Mouse (Mus musculus) hindbrain, embryonic 16.5 days (tissue): ENCODE results near the gene Mical2. TPM values are rescaled to one million over a fixed set of nuclear protein-coding genes. Genes with fewer than 3 reads are reported as not detected.

Source experiments
- ATAC-seq: fragments of 200-750 bp; cut with Nextera tagmentation; 2 replicates; pipeline ENCODE4 v1.8.0; 2017; ENCODE audit warnings: moderate TSS enrichment, moderate library complexity
- H3K27ac ChIP-seq: fragments of 300-500 bp; sonication (generic); 2 replicates; pipeline ENCODE4 v1.5.1; 2014; ENCODE audit warnings: low read depth, mild to moderate bottlenecking, control low read depth, low read length, moderate library complexity
- H3K27me3 ChIP-seq: fragments of 300-500 bp; sonication (generic); replicated peaks from 2 replicates; pipeline ENCODE4 v1.6.1; 2014; ENCODE audit warnings: low read length; ENCODE audit not compliant: control insufficient read depth, insufficient read depth
- H3K36me3 ChIP-seq: fragments of 300-500 bp; sonication (generic); 2 replicates; pipeline ENCODE4 v1.6.1; 2014; ENCODE audit warnings: mild to moderate bottlenecking, low read length, moderate library complexity, mixed read lengths; ENCODE audit not compliant: control insufficient read depth, insufficient read depth
- H3K4me1 ChIP-seq: fragments of 300-500 bp; sonication (generic); 2 replicates; pipeline ENCODE4 v1.6.1; 2014; ENCODE audit warnings: low read depth, low read length; ENCODE audit not compliant: control insufficient read depth, insufficient read depth
- H3K4me2 ChIP-seq: fragments of 300-500 bp; sonication (generic); 2 replicates; pipeline ENCODE4 v1.6.1; 2014; ENCODE audit warnings: mild to moderate bottlenecking, low read length, control low read depth, moderate library complexity
- H3K4me3 ChIP-seq: fragments of 300-500 bp; sonication (generic); 2 replicates; pipeline ENCODE4 v1.5.1; 2014; ENCODE audit warnings: mild to moderate bottlenecking, low read length, control low read depth, moderate library complexity
- H3K9ac ChIP-seq: fragments of 300-500 bp; sonication (generic); 2 replicates; pipeline ENCODE4 v1.6.1; 2014; ENCODE audit warnings: low read depth, mild to moderate bottlenecking, control low read depth, low read length, moderate library complexity
- H3K9me3 ChIP-seq: fragments of 300-500 bp; sonication (generic); 2 replicates; pipeline ENCODE4 v1.6.1; 2014; ENCODE audit warnings: mild to moderate bottlenecking, low read length, moderate library complexity; ENCODE audit not compliant: control insufficient read depth
- WGBS: fragments of 180-500 bp; shearing (Covaris S2); extraction: QIAGEN DNeasy Blood & Tissue Kit; methylation state at CpG from one replicate; pipeline ENCODE4 v1.1.7; 2014; 5-methylcytosine and 5-hydroxymethylcytosine counted together
- polyA plus RNA-seq: library from polyadenylated mRNA; unstranded; fragments of >200 nt; fragmentation: Nextera tagmentation; extraction: Ambion mirVana; gene quantifications from 2 replicates; pipeline ENCODE4 v1.2.1, GENCODE M21; 2015

Gene Mical2
- polyA plus RNA-seq, 1 experiment from 2014 or later: 7.2 TPM

GRCm38 (mm10) chr7:112289990-112290389, 64.3 kb downstream of the Mical2 start:
- Histone ChIP-seq H3K4me3 (no peak overlapping the region), H3K4me1 (no peaks in the 10 kb centered on the region), H3K4me2 (no peak overlapping the region), H3K9ac (no peak overlapping the region), H3K27me3 (no peaks in the 10 kb centered on the region), H3K27ac (no peak overlapping the region), H3K36me3 (no peaks in the 10 kb centered on the region), H3K9me3 (no peaks in the 10 kb centered on the region)
- no peak for ATAC-seq
- WGBS: 41% methylated on average over 4 of the region's 4 CpGs

- no peaks in the 10 kb centered on the region for H3K9me3 ChIP-seq
- 75% methylated on average over 7 of the region's 7 CpGs for WGBS
- H3K27me3 ChIP-seq: no peaks in the 10 kb centered on the region
- H3K36me3 ChIP-seq: no peaks in the 10 kb centered on the region
- H3K9ac ChIP-seq: no peak overlapping the region
- ATAC-seq: no peak
- no peak overlapping the region for H3K4me3 ChIP-seq
- H3K4me2 ChIP-seq: no peak overlapping the region
- H3K4me1 ChIP-seq: no peaks in the 10 kb centered on the region
- H3K27ac ChIP-seq: no peak overlapping the region
Observed at GRCm38 (mm10) chr7:112293456-112294104, 67.9 kb downstream of the Mical2 start.

GRCm38 (mm10) chr7:112295426-112296221, 70.0 kb downstream of the Mical2 start:
- Histone ChIP-seq H3K4me1 (no peaks in the 10 kb centered on the region; the same call in 1 of the 2 replicates), H3K36me3 (no peaks in the 10 kb centered on the region), H3K9me3 (no peaks in the 10 kb centered on the region), H3K27ac (no peak overlapping the region), H3K4me3 (no peak overlapping the region), H3K9ac (no peak overlapping the region), H3K27me3 (no peaks in the 10 kb centered on the region), H3K4me2 (no peak overlapping the region)
- 53% methylated on average over 8 of the region's 8 CpGs for WGBS
- no peak; the same call in 1 of the 2 replicates for ATAC-seq

- 47% methylated on average over 9 of the region's 9 CpGs for WGBS
- Histone ChIP-seq H3K27ac (no peak overlapping the region), H3K9me3 (no peaks in the 10 kb centered on the region), H3K27me3 (no peaks in the 10 kb centered on the region), H3K4me2 (no peak overlapping the region), H3K9ac (no peak overlapping the region), H3K4me1 (no peaks in the 10 kb centered on the region; the same call in 1 of the 2 replicates), H3K4me3 (no peak overlapping the region), H3K36me3 (no peaks in the 10 kb centered on the region)
- peak; percentile 52; the same call in 1 of the 2 replicates for ATAC-seq
Observed at GRCm38 (mm10) chr7:112298032-112298431, 72.4 kb downstream of the Mical2 start.

GRCm38 (mm10) chr7:112298871-112299422, 73.3 kb downstream of the Mical2 start:
- H3K4me1 ChIP-seq: no peaks in the 10 kb centered on the region; the same call in 1 of the 2 replicates
- no peaks in the 10 kb centered on the region for H3K36me3 ChIP-seq
- WGBS: 70% methylated on average over 3 of the region's 3 CpGs
- no peak overlapping the region for H3K4me2 ChIP-seq
- H3K27ac ChIP-seq: no peak overlapping the region
- no peak overlapping the region for H3K4me3 ChIP-seq
- no peaks in the 10 kb centered on the region for H3K27me3 ChIP-seq
- no peak for ATAC-seq
- H3K9ac ChIP-seq: no peak overlapping the region
- H3K9me3 ChIP-seq: no peaks in the 10 kb centered on the region

GRCm38 (mm10) chr7:112299521-112300096, 74.0 kb downstream of the Mical2 start:
- no peak overlapping the region for H3K27ac ChIP-seq
- no peaks in the 10 kb centered on the region for H3K36me3 ChIP-seq
- no peaks in the 10 kb centered on the region for H3K27me3 ChIP-seq
- H3K9ac ChIP-seq: no peak overlapping the region
- 71% methylated on average over 10 of the region's 10 CpGs for WGBS
- H3K4me3 ChIP-seq: no peak overlapping the region
- H3K9me3 ChIP-seq: no peaks in the 10 kb centered on the region
- H3K4me2 ChIP-seq: no peak overlapping the region
- H3K4me1 ChIP-seq: peaks cover 3% of the 10 kb centered on the region; the same call in 1 of the 2 replicates
- no peak for ATAC-seq

- Histone ChIP-seq H3K4me1 (peaks cover 4% of the 10 kb centered on the region; the same call in 1 of the 2 replicates), H3K4me2 (no peak overlapping the region), H3K27ac (no peak overlapping the region), H3K27me3 (no peaks in the 10 kb centered on the region), H3K9ac (no peak overlapping the region), H3K36me3 (no peaks in the 10 kb centered on the region), H3K4me3 (no peak overlapping the region), H3K9me3 (no peaks in the 10 kb centered on the region)
- WGBS: 78% methylated on average over 5 of the region's 5 CpGs
- ATAC-seq: no peak
Observed at GRCm38 (mm10) chr7:112300141-112300540, 74.5 kb downstream of the Mical2 start.

GRCm38 (mm10) chr7:112301052-112301451, 75.4 kb downstream of the Mical2 start:
- H3K9ac ChIP-seq: no peak overlapping the region
- no peak overlapping the region for H3K27ac ChIP-seq
- H3K4me3 ChIP-seq: no peak overlapping the region
- no peaks in the 10 kb centered on the region for H3K9me3 ChIP-seq
- no peak overlapping the region for H3K4me2 ChIP-seq
- H3K4me1 ChIP-seq: peaks cover 4% of the 10 kb centered on the region; the same call in 1 of the 2 replicates
- H3K36me3 ChIP-seq: no peaks in the 10 kb centered on the region
- no peaks in the 10 kb centered on the region for H3K27me3 ChIP-seq
- ATAC-seq: no peak

- Histone ChIP-seq H3K4me1 (peaks cover 4% of the 10 kb centered on the region; the same call in 1 of the 2 replicates), H3K4me3 (no peak overlapping the region), H3K4me2 (no peak overlapping the region), H3K9ac (no peak overlapping the region), H3K27me3 (no peaks in the 10 kb centered on the region), H3K9me3 (no peaks in the 10 kb centered on the region), H3K36me3 (no peaks in the 10 kb centered on the region), H3K27ac (no peak overlapping the region)
- WGBS: 72% methylated on average over 8 of the region's 8 CpGs
- no peak for ATAC-seq
Observed at GRCm38 (mm10) chr7:112304382-112304781, 78.7 kb downstream of the Mical2 start.
